Mouse (Mus musculus) frontal cortex, postnatal 25 days (tissue): Measurements from ENCODE around the gene Nipal4.

ENCODE experiments used
- DNase-seq, 2 experiments: peaks; one replicate each; pipeline ENCODE4 v3.0.0; 2022; ENCODE audit warnings: low spot score in 2 of 2

Nipal4 gene

DNA sequence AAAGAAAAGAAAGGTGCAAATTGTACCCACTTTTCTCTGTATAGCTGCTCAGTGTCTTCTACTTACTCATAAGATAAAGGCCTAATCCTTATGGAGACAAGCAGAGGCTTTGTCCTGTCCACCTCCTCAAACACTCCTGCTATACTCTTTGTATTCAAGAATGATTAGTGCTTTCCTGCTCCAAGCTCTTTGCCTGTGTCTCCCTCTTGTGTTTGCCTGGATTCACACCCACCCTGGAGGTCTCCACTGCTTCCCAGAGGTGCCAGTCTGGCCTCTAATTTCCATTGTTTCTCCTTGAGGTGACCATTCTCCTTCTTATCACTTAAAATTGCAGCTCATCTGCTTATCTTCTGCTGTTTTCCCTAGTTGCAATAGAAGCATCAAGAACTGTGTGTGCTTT, 8.8 kb downstream of the Nipal4 start:
- DNase-seq = no peak

DNA sequence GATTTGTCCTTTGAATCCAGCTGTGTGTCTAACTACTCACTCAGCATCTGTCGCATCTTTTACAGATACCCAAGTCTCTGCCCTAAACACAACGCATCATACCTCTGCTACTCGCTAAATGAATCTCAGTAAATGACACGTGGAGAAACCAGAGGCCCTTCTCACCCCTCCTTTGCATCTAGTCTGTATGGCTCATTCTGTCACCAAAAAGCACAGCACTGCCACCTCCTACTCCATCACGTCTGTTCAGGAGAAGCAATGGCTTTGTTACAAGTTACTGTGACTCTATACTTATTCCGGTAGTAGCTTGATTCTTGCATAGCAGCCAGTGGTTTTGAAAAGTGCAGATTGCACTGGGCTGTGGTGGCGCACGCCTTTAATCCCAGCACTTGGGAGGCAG, 9.4 kb downstream of the Nipal4 start:
- DNase-seq = no peak

DNA sequence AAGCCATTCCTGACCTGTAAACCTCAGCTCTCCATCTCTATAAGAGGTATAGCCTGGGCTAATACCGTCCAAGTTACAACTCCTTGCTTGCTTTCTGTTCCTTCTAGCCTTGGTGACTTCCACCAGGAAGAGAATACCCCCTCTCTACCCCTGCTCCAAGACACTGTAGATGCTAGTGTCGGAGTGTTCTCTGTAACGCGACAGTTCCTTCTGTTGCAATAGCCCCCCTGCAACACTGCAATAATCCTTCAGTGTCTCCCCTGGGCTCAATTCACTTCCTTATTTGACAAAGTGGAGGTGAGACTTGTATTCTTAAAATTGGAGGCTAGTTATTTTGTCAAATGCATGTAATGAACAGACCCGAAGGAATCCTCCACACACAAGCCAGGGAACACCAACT, 19.7 kb downstream of the Nipal4 start:
- no peak for DNase-seq

DNA sequence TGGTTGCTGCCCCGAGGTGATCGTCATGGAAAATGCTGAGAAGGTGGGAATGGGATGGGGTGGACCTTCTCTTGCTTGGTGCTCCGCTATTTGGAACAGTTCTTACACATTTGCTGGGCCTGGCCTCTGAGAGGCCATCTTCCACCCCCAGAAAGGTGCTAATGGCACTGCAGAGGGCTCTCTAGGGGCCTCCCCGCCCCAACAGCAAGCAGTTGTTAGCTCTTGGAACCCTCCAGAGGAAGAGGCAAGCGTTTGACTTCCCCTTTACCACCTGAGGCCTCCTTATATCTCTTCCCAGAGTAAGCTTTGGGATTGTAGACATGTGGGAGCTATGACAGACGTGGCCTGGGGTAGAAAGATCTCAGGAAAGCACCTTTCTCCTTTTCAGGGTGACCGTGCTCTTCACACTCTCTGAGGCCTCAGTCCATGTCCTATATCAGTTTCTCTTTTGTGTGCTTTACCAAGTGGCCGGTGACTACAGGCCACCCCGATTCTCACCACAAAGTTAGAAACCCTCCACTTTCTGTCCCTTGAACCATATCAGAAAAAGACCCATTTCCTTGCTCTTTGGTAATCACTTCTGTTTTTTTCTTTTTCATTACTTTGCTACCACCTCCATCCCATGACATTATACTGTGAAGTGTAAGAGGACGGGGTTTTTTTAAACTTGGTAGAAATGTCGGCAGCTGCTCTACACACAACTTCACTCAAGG, 21.0 kb downstream of the Nipal4 start:
- DNase-seq = no peak

DNA sequence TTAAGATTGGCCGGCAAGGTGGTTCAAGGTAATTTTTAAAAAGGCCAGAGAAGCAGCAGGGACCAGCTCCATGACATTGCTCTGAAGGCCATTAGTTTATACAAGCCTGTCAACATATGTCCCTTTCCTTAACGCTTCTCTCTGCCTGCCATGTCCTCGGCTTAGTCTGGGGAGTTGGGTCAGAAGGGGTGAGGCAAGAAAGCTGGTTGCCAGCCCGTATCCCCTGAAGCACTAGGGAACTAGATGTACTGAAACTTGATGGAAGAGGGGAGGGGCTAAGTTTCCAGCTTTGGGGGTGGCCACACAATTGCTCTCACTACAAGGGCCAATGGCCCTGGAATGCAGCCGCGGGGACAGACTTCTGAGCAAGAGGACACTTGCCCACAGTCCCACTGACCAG, 23.0 kb downstream of the Nipal4 start:
- no peak for DNase-seq

DNA sequence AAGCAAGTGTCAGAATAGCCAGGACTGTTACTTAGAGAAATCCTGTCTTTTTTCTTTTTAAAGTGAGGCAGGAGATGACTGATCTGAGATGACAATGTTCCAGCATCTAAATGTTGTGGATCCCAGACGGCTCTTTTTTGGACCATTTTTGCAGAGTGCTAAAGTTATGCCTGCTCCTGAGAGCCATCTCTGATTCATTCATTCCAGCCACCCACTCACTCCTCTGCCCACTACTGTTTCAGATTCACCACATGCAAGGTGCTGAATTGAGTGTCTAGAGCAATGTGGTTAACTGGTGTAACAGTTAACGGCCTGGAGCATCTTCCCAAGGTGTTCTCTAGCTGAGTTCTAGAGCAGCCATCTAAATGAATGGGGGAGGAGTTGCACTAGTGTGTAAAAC, 31.4 kb downstream of the Nipal4 start:
- DNase-seq = peak; percentile 16 to 38

DNA sequence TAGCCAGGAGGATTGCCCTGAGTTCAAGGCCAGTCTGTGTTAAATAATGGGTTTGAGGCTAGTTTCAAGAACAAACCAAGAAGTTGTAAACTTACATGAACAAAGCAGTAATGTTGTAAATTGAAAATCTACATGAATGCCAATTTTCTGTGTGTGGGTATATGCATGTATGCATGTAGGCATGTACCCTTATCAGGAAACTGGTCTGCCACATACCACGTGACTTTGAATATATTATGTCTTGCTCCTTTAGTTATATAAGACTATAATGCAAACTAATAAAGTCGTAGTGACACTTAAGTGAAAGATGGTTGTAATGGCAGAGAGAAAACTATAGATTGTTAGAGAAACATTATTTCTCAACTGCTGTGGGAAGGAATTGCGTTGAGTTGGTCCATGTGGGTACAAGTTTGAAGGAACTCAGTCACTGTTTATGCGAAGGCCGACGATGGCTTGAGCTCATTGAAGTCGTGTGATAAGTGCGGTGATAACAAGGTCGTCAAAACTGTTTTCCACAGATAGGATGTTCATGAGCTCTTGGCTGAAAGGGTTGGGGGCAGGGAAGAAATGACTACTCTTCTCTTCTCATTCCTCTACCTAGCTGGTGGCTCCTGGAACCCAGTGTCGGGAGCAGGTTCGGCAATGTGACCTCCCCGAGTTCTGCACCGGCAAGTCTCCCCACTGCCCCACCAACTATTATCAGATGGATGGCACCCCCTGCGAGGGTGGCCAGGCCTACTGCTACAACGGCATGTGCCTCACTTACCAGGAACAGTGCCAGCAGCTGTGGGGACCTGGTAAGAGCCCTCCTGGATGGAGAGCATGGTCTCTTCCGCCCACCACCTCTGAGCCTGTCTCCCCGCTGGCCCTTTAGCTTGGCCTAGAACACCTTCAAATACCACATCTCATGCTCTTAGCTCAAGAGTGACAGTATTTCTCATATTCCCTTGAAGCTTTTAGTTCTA, 35.0 kb downstream of the Nipal4 start:
- no peak for DNase-seq

DNA sequence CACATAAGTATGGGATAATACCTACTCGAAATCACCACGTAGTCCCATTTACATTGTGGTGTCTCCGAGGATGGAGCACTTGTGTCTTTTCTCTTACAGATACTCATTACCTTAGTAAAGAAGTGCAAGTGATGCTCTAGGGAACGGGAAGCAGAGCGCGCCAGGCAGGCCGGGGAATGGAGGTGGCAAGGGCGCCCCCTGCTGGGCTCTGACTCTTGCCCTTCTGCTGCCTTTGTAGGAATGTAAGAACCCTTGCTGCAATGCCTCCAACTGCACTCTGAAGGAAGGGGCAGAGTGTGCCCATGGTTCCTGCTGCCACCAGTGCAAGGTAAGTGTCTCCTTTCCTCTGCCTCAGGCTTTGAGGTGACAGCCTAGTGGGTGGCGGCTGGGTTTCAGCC, 37.8 kb downstream of the Nipal4 start:
- DNase-seq = peak; percentile 47 to 68

DNA sequence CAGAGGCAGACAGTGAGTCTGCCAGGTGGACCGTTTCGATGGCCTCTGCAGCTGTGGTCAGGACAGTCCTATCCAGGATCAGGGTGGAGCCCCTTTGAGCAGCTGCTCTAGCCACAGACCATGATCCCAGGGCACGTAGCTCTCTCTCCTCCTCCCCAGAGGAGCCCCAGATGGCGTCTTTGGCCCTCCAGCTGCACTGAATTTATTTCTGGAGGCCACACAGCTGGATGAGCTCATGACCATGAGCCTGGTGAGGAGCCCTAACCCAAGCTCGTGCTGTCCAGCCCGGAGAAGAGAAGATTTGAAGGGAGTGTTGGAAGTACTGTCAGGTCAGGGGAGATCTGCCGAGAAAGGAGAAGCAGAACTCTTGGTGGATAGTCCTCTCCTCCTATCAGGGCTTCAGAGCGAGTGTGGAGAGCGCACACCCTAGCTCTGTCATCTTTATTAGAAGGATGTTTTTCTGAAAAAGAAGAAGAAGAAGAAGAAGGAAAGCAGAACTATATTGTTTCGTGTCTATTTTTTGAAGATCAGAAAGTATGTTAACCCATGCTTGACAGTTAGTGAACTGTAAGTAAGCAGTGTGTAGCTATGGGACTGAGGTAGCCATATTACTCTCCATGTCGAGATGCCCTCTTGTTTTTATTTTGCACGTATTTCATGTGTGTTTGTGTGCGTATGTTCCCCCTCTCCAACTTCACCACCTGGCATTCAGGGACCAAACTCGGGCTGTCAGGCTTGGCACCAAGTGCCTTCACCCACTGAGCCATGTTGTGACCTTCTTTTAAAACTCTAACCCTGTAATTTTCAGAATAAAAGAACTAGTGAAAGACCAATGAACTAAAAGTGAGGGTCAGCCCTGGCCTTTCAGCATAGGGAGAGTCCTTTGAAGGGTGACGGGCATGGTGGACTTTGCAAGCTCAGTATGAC, 38.4 kb downstream of the Nipal4 start:
- DNase-seq = no peak

DNA sequence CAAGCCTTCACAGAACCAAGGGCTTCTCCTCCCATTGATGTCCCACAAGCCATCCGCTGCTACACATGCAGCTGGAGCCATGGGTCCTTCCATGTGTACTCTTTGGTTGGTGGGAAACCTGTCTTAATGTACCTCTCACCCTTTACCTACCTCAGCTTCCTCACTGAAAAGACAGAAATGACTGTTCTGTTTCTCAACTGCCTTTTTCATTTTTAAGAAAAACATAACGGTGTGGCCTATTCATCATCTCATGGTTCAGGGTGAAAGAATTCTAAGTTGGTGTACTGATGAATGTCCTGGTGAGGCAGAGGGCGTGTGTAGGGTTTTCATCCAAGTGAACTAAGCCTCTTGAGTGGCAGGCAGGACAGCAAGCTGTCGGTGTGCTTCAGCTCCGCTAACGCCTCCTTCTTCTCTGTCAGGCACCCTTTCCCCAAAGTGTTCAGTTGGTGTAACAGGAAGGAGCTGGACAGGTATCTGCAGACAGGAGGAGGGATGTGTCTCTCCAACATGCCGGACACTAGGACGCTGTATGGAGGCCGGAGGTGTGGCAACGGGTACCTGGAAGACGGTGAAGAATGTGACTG, 39.4 kb downstream of the Nipal4 start:
- no peak for DNase-seq

DNA sequence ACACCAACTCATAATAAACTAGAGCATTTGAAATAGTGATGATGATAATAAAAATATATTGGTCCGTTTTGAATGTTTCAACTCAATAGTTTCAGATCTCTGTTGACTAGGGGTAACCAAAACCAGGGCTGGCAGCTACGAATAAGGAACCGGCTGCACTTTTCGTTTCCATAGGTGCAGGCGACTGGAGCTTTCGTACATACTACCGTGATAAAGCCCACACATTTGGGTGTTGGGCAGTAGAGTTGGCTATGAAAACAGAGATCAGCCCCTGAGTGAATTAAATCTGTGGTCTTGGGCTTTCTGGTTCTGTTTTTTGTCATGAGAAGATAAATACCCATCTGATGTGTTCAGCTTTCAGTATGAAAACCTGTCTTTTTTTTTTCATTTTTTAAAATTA, 40.0 kb downstream of the Nipal4 start:
- no peak for DNase-seq

DNA sequence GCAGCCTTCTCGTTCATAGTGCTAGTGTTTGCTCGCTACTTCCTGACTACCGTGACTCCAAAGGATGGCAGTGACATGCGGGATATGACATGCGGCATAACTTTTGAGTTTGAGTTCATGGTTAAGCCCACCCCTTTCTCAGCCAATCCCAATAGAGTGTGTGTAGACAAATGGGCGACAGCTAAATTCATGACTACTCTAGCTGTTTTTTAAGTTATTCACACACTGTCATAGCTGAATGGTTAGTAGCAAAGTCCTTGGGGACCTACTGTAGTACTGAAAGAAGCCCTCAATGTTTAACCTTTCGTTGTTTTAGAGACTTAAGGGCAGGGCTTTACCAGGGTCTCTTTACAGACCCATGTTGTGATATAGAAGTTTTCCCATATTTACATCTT, 40.5 kb downstream of the Nipal4 start:
- DNase-seq = no peak

DNA sequence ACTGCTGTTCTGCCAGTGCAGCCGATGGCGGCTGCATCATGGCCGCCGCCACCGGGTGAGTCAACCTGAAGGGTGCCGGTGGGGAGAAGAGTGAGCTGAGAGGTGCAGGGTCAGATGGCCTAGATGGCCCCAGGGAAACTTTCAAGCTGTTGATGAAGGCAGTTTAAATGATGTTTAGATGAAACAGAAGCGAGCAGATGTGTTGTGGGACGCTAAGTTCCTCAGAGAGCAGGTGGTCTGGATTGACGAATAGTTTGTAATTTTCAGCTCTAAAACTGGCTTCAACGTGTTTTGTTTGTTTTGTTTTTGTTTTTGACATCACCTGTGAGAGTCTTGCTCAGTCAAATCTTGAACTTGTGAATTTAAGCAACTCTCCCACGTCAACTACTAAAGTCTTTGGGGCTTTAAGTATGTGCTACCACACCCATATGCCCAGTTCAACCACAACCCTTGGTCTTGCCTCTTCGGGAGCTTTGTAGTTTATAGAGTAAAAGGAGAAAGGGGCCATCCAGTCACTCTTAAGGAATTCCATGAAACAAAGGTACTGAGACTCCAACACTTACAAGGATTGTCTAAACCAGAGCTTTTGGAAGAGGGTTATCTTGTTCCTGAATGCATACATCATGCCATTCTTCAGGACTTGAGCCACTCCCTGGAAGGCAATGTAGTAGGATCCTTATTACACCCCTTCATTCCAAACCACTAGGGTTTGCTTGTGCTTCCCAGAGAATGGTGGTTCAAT, 41.0 kb downstream of the Nipal4 start:
- DNase-seq = no peak

DNA sequence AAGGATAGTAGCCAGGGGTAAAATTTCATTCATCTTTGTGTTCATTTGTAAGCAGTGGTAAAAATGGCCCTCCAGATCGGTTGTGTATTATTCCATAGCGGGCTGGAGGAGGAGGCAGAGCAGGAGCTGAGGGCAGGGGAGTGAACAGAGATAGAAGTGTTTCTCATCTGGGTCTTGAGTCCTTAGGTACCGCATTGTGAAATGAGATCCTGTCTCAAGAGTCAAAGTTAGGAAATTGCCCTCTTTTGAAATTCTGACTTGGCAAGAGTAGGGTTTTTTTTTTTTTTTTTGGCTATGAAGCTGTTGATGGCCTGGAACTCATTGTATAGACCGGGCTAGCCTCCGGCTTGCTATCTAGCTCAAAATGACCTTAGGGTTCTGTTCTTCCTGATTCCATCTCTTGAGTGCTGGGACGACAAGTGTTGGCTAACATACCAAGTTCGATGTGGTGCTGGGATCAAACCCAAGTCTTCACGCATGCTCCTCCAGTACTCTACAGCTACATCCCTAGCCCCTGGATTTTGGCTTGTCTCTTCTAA, 42.9 kb downstream of the Nipal4 start:
- DNase-seq = no peak

DNA sequence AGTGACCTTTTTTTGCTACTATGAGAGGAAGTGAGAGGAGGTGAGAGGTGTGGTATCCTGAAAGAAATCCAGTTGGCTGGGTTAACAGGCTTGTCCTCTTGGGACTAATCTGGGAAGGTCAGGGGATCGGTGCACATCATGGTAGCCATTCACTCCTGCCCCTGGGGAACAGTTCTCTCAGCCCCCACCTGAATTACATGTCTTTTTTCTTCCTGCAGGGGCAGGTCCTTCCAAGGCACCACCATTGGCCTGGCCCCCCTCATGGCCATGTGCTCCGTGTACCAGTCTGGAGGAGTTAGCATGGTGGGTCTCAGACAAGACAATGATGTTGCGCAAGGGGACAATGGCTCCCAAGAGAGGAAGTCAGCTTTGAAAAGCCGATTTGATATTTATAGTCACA, 43.4 kb downstream of the Nipal4 start:
- DNase-seq = no peak

DNA sequence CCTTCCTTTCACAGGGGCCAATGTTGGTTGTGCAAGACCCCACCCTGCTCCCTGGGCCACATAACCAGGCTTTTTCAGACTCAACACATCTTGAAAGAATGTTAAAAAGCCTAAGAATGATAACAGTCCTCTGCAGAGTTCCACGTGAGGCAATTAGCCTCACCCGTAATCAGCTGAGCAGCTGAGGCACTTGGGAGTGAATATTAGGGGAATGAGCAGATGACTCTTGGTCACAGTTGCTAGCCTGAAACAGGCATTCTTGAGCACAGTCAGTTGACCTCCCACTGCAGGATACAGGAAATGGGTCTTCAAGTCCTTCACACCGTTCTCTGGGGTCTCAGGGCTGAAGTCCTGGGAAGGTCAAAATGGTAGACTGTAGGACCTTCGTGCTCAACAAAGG, 44.6 kb downstream of the Nipal4 start:
- no peak for DNase-seq

DNA sequence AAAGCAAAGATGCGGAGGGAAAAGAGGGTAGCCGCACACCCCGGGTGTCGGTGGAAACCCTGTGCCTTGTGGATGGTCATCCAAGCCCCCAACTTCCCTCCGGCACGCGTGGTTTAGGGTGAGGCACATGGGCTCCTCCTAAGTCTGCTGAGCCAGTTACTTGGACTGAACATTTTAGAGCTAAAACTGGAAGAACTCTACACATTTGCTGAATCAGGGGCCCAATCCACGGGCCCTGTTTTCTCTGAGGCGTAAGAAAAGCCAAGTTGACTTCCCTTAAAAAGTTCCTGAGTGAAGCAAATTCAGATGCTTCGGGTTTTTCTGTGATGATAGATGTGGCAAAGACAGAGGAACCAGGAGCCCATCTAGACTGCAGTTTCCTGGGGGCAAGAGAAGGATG, 46.2 kb downstream of the Nipal4 start:
- no peak for DNase-seq

DNA sequence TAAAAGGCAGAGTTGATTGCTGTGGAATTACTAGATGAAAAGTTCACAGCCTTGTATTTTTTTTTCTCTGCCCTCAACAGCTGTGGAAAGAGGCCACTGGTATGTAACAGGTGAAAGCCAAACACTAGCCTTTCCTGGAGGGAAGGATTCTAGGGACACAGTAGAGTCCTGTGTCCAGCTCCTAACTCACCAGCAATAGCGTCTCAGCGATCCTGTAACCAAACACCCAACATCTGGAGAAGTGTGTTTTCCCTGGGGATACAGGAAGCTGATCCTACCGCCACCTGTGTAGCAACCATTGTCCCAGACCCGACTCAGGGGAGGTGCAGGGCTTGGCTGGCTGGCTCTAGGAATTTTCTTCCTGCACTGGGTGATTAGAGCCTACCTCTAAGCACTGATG, 46.7 kb downstream of the Nipal4 start:
- DNase-seq = no peak

DNA sequence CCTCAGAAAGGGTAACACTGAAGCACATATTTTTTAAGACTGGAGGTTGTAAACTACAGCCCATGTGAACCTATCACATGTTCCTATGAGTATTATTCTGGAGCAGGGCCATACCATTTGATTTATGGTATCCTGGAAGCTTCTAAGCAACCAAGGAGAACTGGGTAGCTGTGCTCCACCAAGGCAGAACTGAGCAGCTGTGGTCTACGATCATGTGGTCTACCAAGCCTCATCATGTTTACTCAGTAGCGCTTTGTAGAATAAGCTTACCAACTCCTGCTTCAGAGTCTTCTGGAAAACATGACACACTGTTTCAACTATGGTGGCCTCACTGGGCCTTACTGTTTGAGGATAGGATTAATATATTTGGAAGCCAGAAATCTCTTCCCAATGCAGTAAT, 49.8 kb downstream of the Nipal4 start:
- DNase-seq = no peak

DNA sequence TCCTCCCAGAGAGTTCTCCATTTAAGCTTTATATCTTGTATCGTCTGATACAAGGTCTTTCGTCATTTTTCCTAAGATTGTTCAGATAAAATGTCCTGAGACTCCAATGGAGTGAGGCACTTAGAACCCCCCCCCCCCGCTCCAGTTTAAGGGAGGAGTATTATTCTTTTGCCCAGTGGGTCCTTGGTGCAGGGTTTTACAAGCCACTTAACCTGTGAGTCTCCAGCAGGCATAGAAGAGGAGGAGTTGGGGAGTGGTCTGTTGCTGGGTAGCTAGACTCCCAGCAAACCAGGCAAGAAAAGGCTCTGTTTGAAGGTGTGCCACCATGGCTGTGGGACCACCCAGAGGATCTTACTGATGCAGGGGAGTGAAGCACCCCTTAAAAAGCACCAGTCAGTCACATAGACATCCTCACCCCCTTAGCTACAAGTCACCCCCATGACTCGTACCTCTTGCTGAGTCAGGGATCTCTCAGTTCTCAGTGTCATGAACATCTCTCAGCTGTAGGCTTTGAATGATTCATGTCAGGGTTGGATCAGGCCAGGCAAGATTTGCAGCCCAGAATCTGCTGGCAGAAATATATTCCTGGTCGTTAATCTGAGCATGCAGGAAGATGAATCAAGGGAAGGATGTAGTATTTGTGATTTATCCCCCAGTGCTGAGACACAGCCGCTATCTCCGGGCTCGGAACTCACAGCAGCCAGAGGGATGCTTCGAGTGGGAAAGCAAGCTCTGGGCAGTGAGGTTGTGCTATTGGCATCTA, 50.7 kb downstream of the Nipal4 start:
- no peak for DNase-seq
